Mouse (Mus musculus) lung, embryonic 14.5 days (tissue): ENCODE data around the gene Zfp598. TPM values are rescaled to one million over a fixed set of nuclear protein-coding genes. Genes with fewer than 3 reads are reported as not detected.

Source experiments
- ATAC-seq: fragments of 200-750 bp; cut with Nextera tagmentation; 2 replicates; pipeline ENCODE4 v1.8.0; 2017; ENCODE audit warnings: mild to moderate bottlenecking, moderate TSS enrichment, moderate library complexity; ENCODE audit not compliant: insufficient read depth
- DNase-seq: peaks from one replicate; pipeline ENCODE4 v3.0.0-alpha.2; 2015
- H3K27ac ChIP-seq: fragments of 300-500 bp; sonication (generic); 2 replicates; pipeline ENCODE4 v1.5.1; 2014; ENCODE audit warnings: low read depth, mild to moderate bottlenecking, moderate library complexity
- H3K27me3 ChIP-seq: fragments of 300-500 bp; sonication (generic); 2 replicates; pipeline ENCODE4 v1.6.1; 2014; ENCODE audit warnings: low read length, control low read depth; ENCODE audit not compliant: insufficient read depth
- H3K36me3 ChIP-seq: fragments of 300-500 bp; sonication (generic); 2 replicates; pipeline ENCODE4 v1.6.1; 2014; ENCODE audit warnings: control low read depth; ENCODE audit not compliant: insufficient read depth
- H3K4me1 ChIP-seq: fragments of 300-500 bp; sonication (generic); 2 replicates; pipeline ENCODE4 v1.6.1; 2014; ENCODE audit warnings: antibody characterized with exemption, control low read depth; ENCODE audit not compliant: insufficient read depth
- H3K4me2 ChIP-seq: fragments of 300-500 bp; sonication (generic); 2 replicates; pipeline ENCODE4 v1.6.1; 2014; ENCODE audit warnings: mild to moderate bottlenecking
- H3K4me3 ChIP-seq: fragments of 300-500 bp; sonication (generic); 2 replicates; pipeline ENCODE4 v1.5.1; 2014; ENCODE audit warnings: low read depth, low read length
- H3K9ac ChIP-seq: fragments of 300-500 bp; sonication (generic); 2 replicates; pipeline ENCODE4 v1.6.1; 2014
- H3K9me3 ChIP-seq: fragments of 300-500 bp; sonication (generic); 2 replicates; pipeline ENCODE4 v1.6.1; 2016; ENCODE audit warnings: low read depth, low read length, control low read depth
- CTCF ChIP-seq: IDR thresholded peaks from 2 replicates; pipeline ENCODE4 v1.5.1; 2016; ENCODE audit warnings: antibody characterized with exemption, low read depth
- WGBS: fragments of 180-500 bp; shearing (Covaris S2); extraction: QIAGEN DNeasy Blood & Tissue Kit; methylation state at CpG from one replicate; pipeline ENCODE4 v1.1.7; 2014; 5-methylcytosine and 5-hydroxymethylcytosine counted together
- polyA plus RNA-seq: library from polyadenylated mRNA; unstranded; fragments of >200 nt; fragmentation: Nextera tagmentation; extraction: Ambion mirVana; gene quantifications from 2 replicates; pipeline ENCODE4 v1.2.1, GENCODE M21; 2014

Zfp598 gene
- polyA plus RNA-seq, 1 experiment from 2014 or later = 32.9 TPM

GRCm38 (mm10) chr17:24722220-24722924 lies 52.9 kb downstream of the Zfp598 start:
- 30% methylated on average over 13 of the region's 13 CpGs for WGBS
- Histone ChIP-seq H3K9me3 (no peaks in the 10 kb centered on the region), H3K4me3 (peak overlapping the region; percentile 90), H3K4me1 (0 out of 2 replicates have a peak, but pooled peaks cover 9% of the 10 kb centered on the region), H3K9ac (peak overlapping the region; percentile 19; the same call in 1 of the 2 replicates), H3K36me3 (peaks cover 29% of the 10 kb centered on the region), H3K4me2 (peak overlapping the region; percentile 86), H3K27me3 (no peaks in the 10 kb centered on the region), H3K27ac (no peak overlapping the region)
- TF ChIP-seq CTCF = no peak
- DNase-seq = peak; percentile 17
- ATAC-seq = no peak

DNA sequence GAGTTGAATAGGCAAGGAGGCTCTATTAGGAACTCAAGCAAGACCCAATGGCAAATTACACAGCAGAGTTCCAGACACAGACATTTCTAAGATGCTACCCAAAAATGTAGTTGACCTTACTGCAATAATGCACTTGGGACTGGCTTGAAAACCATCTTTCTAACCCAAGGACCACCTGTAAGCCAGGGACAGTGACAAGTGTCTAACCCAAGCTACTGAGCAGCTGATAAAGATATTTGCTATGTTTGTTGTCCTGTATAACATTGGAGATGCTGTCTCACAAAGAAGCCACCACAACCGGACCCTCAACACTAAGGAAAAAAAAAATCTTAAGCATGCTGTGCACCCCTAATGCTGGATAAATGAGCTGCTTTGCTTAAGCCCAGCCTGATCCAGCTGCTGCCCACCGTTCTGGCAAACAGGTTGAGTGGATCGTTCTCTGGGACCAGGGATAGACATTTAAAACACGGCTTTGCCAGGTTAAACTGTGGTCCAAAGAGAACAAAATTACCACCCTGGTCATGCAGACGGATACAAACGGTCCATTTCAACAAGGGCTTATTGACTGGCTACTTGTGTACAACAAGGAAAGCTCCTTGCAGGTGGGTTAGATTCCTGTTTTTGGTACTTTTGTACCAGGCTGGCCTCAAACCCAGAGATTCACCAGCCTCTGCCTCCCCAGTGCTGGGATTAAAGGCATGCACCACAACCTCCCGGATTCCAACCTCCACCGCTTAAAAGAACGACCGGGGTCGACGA lies 53.8 kb downstream of the Zfp598 start:
- Histone ChIP-seq H3K27me3 (no peaks in the 10 kb centered on the region), H3K36me3 (peaks cover 28% of the 10 kb centered on the region), H3K9me3 (no peaks in the 10 kb centered on the region), H3K4me1 (0 out of 2 replicates have a peak, but pooled peaks cover 9% of the 10 kb centered on the region), H3K9ac (peak overlapping the region; percentile 83), H3K27ac (peak overlapping the region; percentile 71; the same call in 1 of the 2 replicates), H3K4me3 (peak overlapping the region; percentile 90), H3K4me2 (peak overlapping the region; percentile 86)
- WGBS = under 1% methylated on average over 12 of the region's 12 CpGs
- ATAC-seq (no peak), DNase-seq (no peak)
- TF ChIP-seq CTCF = no peak

- H3K4me2 ChIP-seq = peak overlapping the region; percentile 86
- peak overlapping the region; percentile 83 for H3K9ac ChIP-seq
- under 1% methylated on average over 15 of the region's 15 CpGs for WGBS
- 0 out of 2 replicates have a peak, but pooled peaks cover 5% of the 10 kb centered on the region for H3K4me1 ChIP-seq
- TF ChIP-seq CTCF = no peak
- ATAC-seq (no peak), DNase-seq (peak; percentile 12)
- peak overlapping the region; percentile 71; the same call in 1 of the 2 replicates for H3K27ac ChIP-seq
- H3K9me3 ChIP-seq = no peaks in the 10 kb centered on the region
- peak overlapping the region; percentile 90 for H3K4me3 ChIP-seq
- peaks cover 23% of the 10 kb centered on the region for H3K36me3 ChIP-seq
- no peaks in the 10 kb centered on the region for H3K27me3 ChIP-seq
Measured at GRCm38 (mm10) chr17:24723881-24724180, 54.3 kb downstream of the Zfp598 start.

DNA sequence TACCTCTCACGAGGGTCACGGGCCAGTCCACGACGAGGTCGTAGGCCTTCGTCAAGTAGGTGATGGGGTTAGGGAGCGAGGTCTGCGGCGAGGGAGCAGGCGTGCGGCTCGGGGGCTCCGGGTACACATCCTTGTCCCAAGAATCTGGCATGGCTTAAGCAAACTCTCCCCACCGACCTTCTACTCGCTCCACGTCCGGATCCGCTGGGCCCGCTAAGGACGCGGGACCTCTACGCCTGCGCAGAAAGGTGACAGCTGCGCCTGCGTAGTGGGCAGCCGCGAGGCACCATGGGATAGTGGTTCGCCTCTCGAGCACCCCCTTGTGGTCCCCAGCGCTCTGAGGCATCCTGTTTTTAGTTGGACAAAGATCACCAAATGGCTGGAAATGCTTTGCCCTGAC lies 54.7 kb downstream of the Zfp598 start, which contains the start of gene Ndufb10:
Ndufb10 (minus strand) TSS at position 295 of the 400 bp plus-strand sequence.
- WGBS = under 1% methylated on average over 30 of the region's 30 CpGs
- H3K27me3 ChIP-seq = no peaks in the 10 kb centered on the region
- H3K9ac ChIP-seq = peak within 1 kb of the TSS; percentile 83
- H3K4me3 ChIP-seq = peak within 1 kb of the TSS; percentile 90
- peak within 1 kb of the TSS; percentile 86 for H3K4me2 ChIP-seq
- H3K36me3 ChIP-seq = peaks cover 23% of the 10 kb centered on the region
- peak within 1 kb of the TSS; percentile 71 for H3K27ac ChIP-seq
- DNase-seq = peak; percentile 99
- no peaks in the 10 kb centered on the region for H3K9me3 ChIP-seq
- 0 out of 2 replicates have a peak, but pooled peaks cover 5% of the 10 kb centered on the region for H3K4me1 ChIP-seq
- peak; percentile 98 for TF ChIP-seq CTCF
- ATAC-seq = peak; percentile 80

DNA sequence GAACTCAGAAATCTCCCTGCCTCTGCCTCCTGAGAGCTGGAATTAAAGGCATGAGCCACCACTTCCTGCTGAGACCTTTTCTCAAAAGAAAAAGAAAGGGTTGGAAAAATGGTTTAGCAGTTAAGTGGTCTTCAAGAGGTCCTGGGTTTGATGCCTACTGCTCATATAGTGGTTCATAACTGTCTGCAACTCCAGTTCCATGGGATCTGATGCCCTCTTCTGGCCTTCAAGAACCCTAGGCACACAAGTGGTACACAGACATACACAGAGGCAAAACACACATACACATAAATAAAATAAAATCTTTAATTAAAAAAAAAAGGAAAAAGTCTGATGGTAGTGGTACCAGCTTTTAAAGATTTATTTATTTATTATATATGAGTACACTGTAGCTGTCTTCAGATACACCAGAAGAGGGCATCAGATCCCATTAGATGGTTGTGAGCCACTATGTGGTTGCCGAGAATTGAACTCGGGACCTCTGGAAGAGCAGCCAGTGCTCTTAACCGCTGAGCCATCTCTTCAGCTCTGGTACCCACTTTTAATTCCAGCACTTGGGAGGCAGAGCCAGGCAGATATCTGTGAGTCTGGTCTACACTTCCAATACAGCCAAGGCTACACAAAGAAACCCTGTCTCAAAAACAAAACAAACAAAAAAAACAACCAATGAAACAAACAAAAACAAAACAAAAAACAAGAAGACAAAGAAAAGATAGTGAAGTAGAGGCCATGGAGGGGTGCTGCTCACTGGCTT lies 56.3 kb downstream of the Zfp598 start:
- Histone ChIP-seq H3K9ac (no peak overlapping the region), H3K36me3 (peaks cover 19% of the 10 kb centered on the region), H3K27me3 (no peaks in the 10 kb centered on the region), H3K4me2 (no peak overlapping the region), H3K4me3 (no peak overlapping the region), H3K9me3 (no peaks in the 10 kb centered on the region), H3K4me1 (0 out of 2 replicates have a peak, but pooled peaks cover 5% of the 10 kb centered on the region), H3K27ac (no peak overlapping the region)
- no peak for DNase-seq
- no peak for ATAC-seq
- WGBS = 71% methylated on average over 3 of the region's 3 CpGs
- no peak for TF ChIP-seq CTCF

- no peak within 1 kb of the TSS for H3K4me2 ChIP-seq
- no peaks in the 10 kb centered on the region for H3K27me3 ChIP-seq
- H3K4me1 ChIP-seq = 0 out of 2 replicates have a peak, but pooled peaks cover 2% of the 10 kb centered on the region
- no peak within 1 kb of the TSS for H3K27ac ChIP-seq
- no peak within 1 kb of the TSS for H3K9ac ChIP-seq
- no peak within 1 kb of the TSS for H3K4me3 ChIP-seq
- TF ChIP-seq CTCF = no peak
- ATAC-seq = no peak
- H3K9me3 ChIP-seq = no peaks in the 10 kb centered on the region
- 69% methylated on average over 2 of the region's 2 CpGs for WGBS
- DNase-seq = no peak
- peaks cover 2% of the 10 kb centered on the region for H3K36me3 ChIP-seq
Measured at GRCm38 (mm10) chr17:24727618-24728017, 58.1 kb downstream of the Zfp598 start, which contains the start of gene Rpl3l. Rpl3l (plus strand) TSS chr17:24727820.
